Mouse (Mus musculus): ENCODE results near the gene Zcwpw1.

Gene Zcwpw1

DNA sequence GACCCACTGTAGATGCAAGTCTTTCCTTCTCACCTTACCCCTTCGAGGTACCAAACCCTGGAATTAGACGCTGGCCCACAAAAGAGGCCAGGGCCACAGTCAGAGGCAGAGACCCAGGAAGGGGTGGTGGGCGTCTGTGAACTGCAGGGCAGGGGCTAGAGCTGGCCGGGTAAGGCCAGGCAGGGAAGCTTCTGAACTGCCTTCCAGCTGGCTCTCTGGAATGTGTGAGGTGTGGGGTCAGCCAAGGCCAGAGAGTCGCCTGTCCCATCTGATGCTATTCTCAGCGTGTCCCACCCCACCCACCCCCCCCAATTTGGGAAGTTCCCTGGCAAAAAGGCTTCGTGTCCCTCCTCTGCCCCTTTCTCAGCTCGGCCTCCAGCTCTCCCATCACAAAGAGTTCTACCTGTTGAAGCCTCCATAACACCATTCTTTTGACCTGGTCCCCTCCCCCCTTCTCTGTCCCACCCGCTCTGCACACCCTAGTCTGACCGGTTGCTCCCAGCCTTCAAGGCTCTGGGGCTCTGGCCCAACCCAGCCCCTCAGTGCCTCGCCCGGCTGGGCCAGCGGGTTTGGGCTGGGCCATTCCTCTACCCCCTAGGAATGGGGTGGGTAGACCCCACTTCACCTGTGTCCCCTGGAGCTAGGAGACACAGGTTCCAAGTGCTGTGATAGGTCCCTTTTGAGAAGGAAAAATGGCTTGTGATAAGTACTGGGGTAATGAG lies 34.3 kb upstream of the Zcwpw1 start:
- in situ Hi-C loops (cut with MboI; ENCODE audit: unreplicated experiment in 2 of 2) = no loop called here

DNA sequence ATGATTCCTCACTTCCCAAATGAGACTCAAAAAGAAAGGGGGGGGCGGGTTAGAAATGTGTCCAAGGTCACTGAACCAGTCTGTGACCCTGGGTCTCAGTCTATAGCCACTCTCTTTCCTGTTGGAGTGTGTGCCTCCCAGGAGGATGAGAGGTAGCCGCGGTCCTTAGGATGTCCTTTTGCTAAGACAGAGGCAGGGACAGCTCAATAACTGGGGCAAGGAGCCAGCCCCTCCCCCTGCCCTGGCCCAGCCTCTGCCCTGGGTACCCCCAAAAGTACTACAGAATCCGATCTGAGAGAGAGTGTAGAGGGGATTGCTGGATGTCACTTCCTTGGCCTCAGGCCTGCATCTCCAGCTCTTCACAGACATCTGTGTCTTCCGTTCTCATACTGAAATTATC lies 32.2 kb upstream of the Zcwpw1 start:
- in situ Hi-C loops (cut with MboI; ENCODE audit: unreplicated experiment in 2 of 2) = no loop called here

DNA sequence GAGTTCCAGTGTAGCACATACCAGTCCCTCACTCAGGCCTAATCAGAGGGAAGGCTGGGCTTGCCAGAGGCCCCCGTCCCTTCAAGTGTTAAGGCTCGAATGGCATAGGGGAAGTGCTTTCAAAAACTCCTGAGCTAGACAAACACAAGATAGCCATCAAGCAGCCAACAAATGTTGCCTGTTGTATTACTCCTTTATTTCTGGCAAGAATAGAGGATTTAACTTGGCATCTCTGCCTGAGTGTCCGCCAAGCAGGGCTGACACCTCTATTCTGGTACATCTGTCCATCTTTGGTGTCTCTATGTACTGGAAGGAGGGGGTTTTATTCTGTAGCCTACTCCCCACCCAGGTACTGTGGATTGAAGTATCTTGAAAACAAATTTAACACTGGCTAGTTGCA lies 31.5 kb upstream of the Zcwpw1 start:
- in situ Hi-C loops (cut with MboI; ENCODE audit: unreplicated experiment in 2 of 2) = no loop called here

DNA sequence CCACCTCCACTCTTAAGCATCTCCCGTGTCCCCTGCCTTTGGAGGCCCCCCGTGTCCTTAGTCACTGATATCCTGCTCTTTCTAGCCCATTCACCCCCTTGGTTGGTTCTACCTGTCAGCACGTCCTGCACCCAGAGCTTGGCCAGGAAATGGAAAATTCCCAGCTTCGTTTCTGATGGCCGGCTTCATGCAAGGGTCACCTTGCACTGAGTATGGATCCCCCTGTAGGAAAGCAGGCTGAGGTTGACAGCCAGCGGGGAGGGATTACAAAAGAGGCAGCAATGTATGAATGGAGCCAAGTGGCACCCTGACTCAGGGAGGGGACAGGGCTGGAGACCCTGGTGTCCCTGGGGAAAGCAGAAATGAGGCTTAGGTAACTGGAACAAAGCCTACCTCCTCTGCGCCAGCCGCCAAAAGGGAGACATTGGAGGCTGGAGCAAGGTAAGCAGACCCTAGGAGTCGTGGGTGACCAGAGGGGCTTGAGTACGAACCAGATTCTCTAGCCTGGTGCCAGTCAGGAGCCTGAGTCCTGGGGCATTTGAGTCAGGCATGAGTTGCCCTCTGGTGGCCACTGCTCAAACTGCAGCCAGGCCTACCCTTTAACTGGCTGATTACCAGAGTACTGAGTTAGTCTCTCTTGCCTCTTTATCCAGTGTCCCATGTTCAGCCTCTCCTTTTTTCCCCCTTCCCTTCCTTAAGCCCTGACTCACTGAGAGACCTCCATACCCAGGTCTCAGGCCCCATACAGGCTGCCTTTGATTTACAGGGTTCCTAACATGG lies 30.5 kb upstream of the Zcwpw1 start:
- in situ Hi-C loops (cut with MboI; ENCODE audit: unreplicated experiment in 2 of 2) = no loop called here

DNA sequence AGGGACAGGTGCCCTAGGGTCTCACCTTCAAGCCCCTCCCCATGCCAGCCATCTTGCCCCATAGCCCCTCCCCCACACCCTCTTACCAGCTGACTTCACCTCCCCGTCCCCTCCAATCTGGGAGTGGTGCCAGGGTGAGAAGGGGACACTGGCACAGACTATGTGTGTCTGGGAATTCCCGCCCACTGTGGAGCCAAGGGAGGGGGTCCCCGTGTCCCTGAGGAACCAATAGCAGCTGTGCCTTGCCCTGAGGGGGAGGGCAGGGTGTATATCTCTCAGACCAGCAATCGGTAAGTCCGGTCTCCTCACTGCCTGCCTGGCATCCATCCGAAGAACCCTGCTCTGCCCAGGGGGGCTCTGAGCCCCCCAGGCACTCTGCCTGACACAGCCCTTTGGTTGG lies 29.7 kb upstream of the Zcwpw1 start:
- in situ Hi-C loops (cut with MboI; ENCODE audit: unreplicated experiment in 2 of 2) = no loop called here

DNA sequence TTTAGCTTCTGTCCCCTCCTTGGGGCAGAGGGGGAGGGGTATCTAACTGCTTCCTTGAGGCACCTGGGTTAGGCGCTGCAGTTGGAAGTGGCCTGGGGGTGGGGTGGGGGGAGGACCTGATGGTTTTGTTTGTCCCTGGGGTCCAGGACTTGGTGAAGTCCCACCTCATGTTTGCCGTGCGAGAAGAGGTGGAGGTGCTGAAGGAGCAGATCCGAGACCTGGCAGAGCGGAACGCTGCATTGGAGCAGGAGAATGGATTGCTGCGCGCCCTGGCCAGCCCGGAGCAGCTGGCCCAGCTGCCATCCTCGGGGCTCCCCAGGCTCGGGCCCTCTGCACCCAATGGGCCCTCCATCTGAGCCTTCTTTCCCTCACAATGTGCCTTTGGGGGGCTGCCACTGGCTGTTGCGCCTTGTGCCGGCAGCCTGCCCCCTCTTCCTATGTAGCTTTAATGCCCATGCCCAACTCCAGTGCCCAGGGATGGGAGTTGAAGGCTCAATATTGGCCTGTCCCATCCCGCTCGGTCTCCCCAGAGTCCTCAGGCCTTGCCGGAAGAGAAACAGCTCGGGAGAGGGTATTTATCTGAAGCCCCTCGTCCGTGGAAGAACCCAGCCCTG lies 28.6 kb upstream of the Zcwpw1 start:
- in situ Hi-C loops (cut with MboI; ENCODE audit: unreplicated experiment in 2 of 2) = no loop called here

DNA sequence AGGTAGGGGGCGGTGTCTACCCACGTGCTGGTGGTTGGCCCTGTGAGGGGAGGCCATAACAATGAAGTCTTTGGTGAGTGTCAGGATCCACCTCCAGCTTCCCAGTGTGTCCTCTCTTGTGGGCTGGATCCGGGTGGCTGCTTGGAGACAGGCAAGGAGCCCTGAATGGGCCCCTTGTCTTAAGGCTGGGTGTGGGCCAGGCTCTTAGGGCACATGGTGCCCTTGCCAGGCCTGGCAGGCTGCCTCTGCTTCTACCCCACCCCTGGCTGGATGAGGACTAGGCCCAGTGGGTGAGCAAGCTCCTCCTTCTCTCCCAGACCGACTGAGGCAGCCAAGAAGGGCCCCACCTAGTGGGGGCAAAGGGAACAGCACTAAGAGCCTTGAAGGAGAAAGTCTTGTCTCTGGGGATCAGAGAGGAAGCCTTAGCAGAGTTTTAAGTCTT lies 27.6 kb upstream of the Zcwpw1 start:
- in situ Hi-C loops (cut with MboI; ENCODE audit: unreplicated experiment in 2 of 2) = loop anchor here (5.0 to 10.0 kb wide), 7 partner anchors 108 to 635 kb away; partner anchors contain the start of genes Gigyf1 (in 1 of the 2), Pop7 (in 1 of the 2) and Slc12a9 (in 1 of the 2)

DNA sequence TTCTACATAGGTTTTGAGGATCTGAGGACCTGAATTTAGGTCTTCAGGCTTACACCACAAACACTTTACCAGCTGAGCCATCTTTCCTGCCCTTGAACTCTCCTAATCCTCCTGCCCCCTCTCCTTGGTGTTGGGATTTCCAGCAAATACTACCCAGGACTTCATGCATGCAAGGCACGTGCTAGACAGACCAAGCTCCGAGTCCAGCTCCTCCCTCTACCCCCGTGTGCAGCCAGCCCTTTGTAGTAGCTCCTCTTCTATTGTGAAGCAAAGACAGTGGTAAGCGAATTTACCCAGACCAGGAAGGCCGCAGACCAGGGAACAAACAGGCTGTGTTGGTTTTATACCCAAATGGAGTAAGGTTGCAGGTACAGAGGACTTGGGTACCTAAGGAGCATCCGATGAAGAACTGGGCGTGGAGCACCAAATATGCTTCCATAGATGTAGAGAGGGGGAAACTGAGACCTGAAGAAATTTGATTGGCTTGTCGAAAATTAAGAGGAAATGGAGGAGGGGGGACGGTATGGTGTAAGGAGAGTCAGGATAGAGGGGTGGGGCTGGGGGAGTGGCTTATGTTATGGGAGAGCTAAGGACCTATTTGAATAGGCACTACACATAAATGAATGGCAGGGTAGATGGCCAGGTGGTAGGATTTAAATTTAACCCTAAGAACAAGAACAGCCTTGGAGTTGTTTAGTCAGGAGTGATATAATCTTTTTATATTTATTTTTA lies 22.8 kb upstream of the Zcwpw1 start:
- in situ Hi-C loops (cut with MboI; ENCODE audit: unreplicated experiment in 2 of 2) = loop anchor here (5.0 to 10.0 kb wide), 7 partner anchors 112 to 640 kb away; partner anchors contain the start of genes Gigyf1 (in 1 of the 2), Pop7 (in 1 of the 2) and Slc12a9 (in 1 of the 2)

DNA sequence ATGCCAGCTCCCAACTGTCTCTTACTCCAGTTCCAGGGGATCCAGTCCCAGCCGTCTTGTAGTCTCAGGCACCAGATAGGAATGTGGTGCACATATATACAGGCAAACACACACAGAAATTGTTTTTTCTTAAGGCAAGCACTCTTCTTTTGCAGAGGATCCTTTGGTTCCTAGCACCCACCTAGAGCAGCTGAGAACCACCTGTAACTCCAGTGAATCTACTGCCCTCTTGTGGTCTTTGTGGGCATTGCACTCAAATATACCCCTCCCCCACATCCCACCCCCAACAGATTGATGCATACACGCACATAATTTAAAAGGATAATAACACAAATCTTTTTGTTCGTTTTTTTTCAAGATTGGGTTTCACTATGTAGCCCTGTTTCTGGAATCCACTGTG lies 21.3 kb upstream of the Zcwpw1 start:
- in situ Hi-C loops (cut with MboI; ENCODE audit: unreplicated experiment in 2 of 2) = loop anchor here in 1 of 2 experiments (10.0 kb wide), 3 partner anchors 281 to 641 kb away; partner anchors contain the start of gene Slc12a9

DNA sequence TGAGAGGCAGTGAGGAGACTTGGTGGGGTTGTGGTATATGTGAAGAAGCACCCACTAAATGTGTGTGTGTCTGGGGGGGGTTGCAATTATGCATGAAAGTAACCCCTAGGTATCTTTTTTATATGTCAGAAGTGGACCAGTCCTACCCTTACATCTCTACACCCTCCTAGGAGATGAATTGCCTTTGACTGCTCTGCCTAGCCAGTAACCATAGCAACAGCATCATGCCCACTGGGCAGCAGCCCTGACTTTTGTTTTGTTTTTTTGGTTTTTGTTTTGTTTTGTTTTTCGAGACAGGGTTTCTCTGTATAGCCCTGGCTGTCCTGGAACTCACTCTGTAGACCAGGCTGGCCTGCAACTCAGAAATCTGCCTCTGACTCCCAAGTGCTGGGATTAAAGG lies 19.1 kb upstream of the Zcwpw1 start:
- in situ Hi-C loops (cut with MboI; ENCODE audit: unreplicated experiment in 2 of 2) = loop anchor here in 1 of 2 experiments (10.0 kb wide), 3 partner anchors 284 to 644 kb away; partner anchors contain the start of gene Slc12a9

DNA sequence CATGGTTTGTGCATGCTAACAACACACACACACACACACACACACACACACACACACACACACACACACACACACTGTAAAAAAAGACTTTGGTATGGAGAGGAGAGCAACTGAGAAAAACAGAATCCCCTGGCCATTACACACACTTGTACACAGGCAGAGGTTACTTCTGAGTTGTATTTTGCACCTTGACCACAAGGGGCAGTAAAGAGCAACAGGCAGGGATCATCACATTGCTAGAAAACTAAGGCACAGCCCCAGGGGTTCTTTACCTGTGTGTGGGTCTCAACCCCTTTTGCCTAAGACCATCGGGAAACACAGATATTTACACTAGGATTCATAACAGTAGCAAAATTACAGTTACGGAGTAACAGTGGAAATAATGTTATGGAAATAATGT lies 16.9 kb upstream of the Zcwpw1 start:
- in situ Hi-C loops (cut with MboI; ENCODE audit: unreplicated experiment in 2 of 2) = loop anchor here in 1 of 2 experiments (10.0 kb wide), 1 partner anchor 656 kb away; the partner anchor contains the start of gene Trim56

DNA sequence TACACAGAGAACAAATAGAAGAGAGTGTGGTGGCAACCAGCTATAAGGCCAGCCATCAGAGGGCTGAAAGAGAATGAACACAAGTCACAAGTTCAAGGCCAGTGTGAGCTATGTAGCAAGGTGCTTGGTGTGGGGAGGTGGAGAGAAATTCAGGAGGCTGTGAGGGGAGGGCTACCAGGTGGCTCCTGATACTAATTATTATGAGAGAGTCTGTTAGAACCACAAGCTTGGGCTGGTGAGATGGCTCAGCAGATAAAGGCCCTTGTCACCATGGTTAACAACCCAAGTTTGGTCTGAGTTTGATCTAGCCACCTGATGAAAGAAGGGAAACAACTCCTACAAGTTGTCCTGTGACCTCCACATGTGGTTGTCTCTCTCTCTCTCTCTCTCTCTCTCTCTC lies 14.8 kb upstream of the Zcwpw1 start:
- in situ Hi-C loops (cut with MboI; ENCODE audit: unreplicated experiment in 2 of 2) = loop anchor here in 1 of 2 experiments (10.0 kb wide), 1 partner anchor 658 kb away; the partner anchor contains the start of gene Trim56

DNA sequence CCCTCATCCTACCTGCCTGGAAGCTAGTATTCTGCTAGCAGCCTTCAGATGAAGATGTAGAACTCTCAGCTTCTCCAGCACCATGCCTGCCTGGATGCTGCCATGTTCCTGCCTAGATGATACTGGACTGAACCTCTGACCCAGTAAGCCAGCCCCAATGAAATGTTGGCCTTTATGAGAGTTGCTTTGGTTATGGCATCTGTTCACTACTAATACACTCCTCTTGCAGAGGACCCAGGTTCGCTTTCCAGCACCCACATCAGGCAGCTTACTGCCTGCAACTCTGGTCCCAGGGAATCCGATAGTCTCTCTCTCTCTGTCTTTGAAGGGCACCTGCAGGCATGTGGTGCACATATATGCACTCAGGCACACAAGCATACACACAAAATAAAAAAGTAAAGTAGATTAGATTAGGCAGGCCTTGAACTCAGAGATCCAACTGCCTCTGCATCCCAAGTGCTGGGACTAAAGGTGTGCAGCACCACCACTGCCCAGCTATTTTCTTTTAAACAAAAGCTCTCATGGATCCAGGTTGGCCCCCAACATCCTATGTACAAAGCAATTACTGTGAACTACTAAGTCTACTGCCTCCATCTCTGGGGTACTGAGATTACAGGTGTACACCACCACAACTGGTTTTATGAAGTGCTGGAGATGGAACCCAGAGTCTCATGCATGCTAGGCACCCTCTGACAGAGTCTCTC lies 11.9 kb upstream of the Zcwpw1 start:
- in situ Hi-C loops (cut with MboI; ENCODE audit: unreplicated experiment in 2 of 2) = loop anchor here in 1 of 2 experiments (10.0 kb wide), 1 partner anchor 661 kb away; the partner anchor contains the start of gene Trim56

DNA sequence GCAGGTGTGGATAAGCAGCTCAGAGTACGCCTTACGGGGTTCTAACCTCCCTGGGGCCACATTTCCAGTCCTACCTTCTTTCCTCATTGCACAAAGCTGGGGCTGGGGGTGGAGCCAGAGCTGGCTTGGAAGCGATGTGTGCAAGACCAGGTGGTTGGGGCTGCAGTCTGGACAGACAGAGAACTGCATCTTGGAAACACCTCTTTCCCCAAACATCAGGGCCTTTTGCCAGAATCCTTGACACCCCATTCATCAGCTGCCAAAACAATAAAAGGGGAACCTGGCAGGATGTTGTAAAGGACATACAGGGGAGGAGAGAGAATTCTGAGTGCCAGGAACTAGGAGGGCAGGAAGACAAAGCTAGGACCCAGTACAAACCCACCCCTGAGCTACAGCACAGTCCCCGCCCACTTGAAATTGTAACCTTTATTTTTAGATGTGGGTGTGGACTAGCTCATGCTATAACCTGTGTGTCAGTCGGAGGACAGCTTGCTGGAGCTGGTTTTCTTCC lies 11.1 kb upstream of the Zcwpw1 start:
- in situ Hi-C loops (cut with MboI; ENCODE audit: unreplicated experiment in 2 of 2) = loop anchor here in 1 of 2 experiments (10.0 kb wide), 1 partner anchor 662 kb away; the partner anchor contains the start of gene Trim56

DNA sequence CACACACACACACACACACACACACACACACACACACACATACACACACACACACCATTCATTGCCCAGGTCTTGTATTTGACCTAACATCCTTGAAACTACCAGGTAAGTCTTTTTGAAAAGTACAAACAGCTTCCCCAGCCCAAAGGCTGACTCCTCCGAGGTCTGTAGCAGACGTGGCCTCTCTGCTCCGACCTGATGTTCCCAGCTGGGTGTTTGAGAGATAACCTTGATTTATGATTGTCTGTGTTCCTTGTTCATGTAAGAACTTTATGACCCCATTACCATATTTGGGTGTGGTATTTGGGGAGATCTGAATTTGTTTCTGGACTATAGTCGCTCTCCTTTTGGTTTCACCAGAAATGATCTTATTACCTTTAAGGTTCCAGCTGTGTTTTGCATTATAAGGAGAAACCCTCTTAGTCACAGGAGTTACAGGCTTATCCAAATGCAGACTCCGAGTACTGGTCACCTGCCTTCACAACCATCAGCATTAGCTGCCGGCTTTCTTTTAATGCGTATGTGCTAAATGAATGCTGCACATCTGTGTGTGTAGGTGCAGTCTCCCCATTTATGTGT lies 10.2 kb upstream of the Zcwpw1 start:
- in situ Hi-C loops (cut with MboI; ENCODE audit: unreplicated experiment in 2 of 2) = loop anchor here in 1 of 2 experiments (10.0 kb wide), 1 partner anchor 663 kb away; the partner anchor contains the start of gene Trim56

DNA sequence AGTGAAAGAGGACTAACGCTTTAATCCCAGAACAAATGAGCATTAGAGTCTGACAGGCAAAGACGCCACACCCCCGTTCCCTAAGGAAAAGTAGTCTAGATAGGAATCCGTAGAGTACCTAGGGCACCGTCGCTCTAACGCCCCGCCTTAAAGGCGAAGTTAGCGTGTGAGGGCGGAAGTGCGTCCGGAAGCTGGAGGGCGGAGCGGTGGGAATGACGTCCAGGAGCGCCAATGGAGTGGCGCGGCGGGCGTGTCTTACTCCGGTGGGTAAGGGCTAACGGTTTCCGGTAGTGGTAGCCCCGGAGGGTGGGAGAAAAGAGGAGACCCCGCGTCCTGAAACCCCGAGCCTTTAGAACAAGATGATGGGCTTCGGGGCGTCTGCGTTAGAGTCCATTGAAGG lies 9.0 kb upstream of the Zcwpw1 start, which contains the start of gene Ppp1r35:
Gene Ppp1r35 (plus strand): TSS at position 215 of the 400 bp plus-strand sequence.
- in situ Hi-C loops (cut with MboI; ENCODE audit: unreplicated experiment in 2 of 2) = loop anchor here in 1 of 2 experiments (10.0 kb wide), 1 partner anchor 664 kb away; the partner anchor contains the start of gene Trim56

DNA sequence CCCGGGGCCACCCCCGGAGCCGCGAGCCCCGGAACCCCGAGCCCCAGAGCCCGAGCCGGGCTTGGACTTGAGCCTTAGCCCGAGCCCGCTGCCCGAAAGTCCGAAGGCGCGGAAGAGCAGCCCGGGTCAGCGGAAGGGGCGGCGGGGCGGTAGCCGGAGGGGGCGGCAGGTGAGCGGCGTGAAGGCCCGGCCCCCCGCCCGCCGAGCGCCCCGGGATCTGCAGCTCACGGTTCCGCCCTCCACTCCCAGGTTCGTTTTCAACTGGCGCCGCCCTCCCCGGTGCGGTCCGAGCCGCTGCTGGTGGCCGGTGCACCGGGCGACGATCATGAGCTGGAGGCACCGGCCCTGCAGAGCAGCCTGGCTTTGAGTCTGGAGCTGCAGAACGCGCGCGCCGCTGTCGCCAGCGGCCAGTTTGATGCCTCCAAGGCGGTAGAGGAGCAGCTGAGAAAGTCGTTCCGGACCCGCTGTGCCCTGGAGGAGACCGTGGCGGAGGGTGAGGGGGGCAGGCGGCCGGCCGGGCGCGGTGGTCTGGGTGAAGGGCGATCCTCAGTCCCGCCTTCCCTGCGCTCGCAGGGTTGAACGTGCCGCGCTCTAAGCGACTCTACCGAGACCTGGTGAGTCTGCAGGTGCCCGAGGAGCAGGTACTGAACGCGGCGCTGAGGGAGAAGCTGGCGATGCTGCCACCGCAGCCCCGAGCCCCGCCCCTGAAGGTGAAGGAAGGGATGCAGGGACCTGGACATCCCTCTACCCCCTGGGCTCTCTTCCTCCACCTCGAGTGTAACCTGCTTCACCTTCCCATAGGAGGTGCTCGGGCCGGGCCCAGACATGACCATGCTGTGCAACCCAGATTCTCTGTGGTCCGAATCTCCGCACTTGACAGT lies 8.3 kb upstream of the Zcwpw1 start:
- in situ Hi-C loops (cut with MboI; ENCODE audit: unreplicated experiment in 2 of 2) = loop anchor here in 1 of 2 experiments (10.0 kb wide), 1 partner anchor 664 kb away; the partner anchor contains the start of gene Trim56
